Mouse (Mus musculus): ENCODE results near the gene Pabpn1. TPM values are rescaled to one million over a fixed set of nuclear protein-coding genes. Genes with fewer than 3 reads are reported as not detected.

The Pabpn1 gene
- total and polyA plus RNA-seq, 3 experiments: 80.4 to 196 (median 167) TPM

- DNase-seq: no peak
These were observed 7.0 kb upstream of the Pabpn1 start for GRCm38 (mm10) chr14:54885309-54885708.

GRCm38 (mm10) chr14:54893651-54894181, 1.4 kb downstream of the Pabpn1 start:
- DNase-seq: peak; percentile 99

- DNase-seq: peak; percentile 85
These were observed 2.2 kb downstream of the Pabpn1 start for GRCm38 (mm10) chr14:54894296-54895151.

GRCm38 (mm10) chr14:54897445-54897844, 5.1 kb downstream of the Pabpn1 start:
- DNase-seq: peak; percentile 54

GRCm38 (mm10) chr14:54900383-54900782, 8.1 kb downstream of the Pabpn1 start:
- peak; percentile 72 for DNase-seq

GRCm38 (mm10) chr14:54903641-54904040, 11.3 kb downstream of the Pabpn1 start:
- DNase-seq: no peak

- no peak for DNase-seq
These were observed 16.4 kb downstream of the Pabpn1 start for GRCm38 (mm10) chr14:54908682-54909081.

GRCm38 (mm10) chr14:54912109-54912850, 20.0 kb downstream of the Pabpn1 start:
- DNase-seq: no peak

- peak; percentile 83 for DNase-seq
These were observed 20.6 kb downstream of the Pabpn1 start, which contains the start of gene Slc22a17 for GRCm38 (mm10) chr14:54912886-54913285. Gene Slc22a17 (minus strand): TSS chr14:54913132.

- no peak for DNase-seq
These were observed 21.0 kb downstream of the Pabpn1 start for GRCm38 (mm10) chr14:54913343-54913742.

- DNase-seq: no peak
These were observed 27.9 kb downstream of the Pabpn1 start for GRCm38 (mm10) chr14:54920076-54920685.

GRCm38 (mm10) chr14:54924641-54925348, 32.5 kb downstream of the Pabpn1 start:
- peak; percentile 34 for DNase-seq

GRCm38 (mm10) chr14:54925349-54926342, 33.3 kb downstream of the Pabpn1 start, which contains the start of gene Efs:
Gene Efs (minus strand): TSS chr14:54926126.
- peak; percentile 53 for DNase-seq

GRCm38 (mm10) chr14:54926401-54927158, 34.3 kb downstream of the Pabpn1 start:
- DNase-seq: peak; percentile 36

GRCm38 (mm10) chr14:54927296-54927695, 35.0 kb downstream of the Pabpn1 start:
- DNase-seq: no peak

- no peak for DNase-seq
These were observed 37.5 kb downstream of the Pabpn1 start for GRCm38 (mm10) chr14:54929801-54930200.

GRCm38 (mm10) chr14:54930431-54930830, 38.1 kb downstream of the Pabpn1 start:
- DNase-seq: no peak

GRCm38 (mm10) chr14:54932645-54933150, 40.4 kb downstream of the Pabpn1 start, which contains the start of gene Il25:
Gene Il25 (plus strand): TSS chr14:54932695.
- DNase-seq: no peak

Data from adrenal gland, adult 2 months (tissue).